Mouse (Mus musculus) lung, adult 2 months (tissue): Measurements from ENCODE around the gene Lrp10. TPM values are rescaled to one million over a fixed set of nuclear protein-coding genes. Genes with fewer than 3 reads are reported as not detected.

ENCODE experiments used
- DNase-seq: peaks from one replicate; pipeline ENCODE4 v3.0.0; 2022
- H3K4me1 ChIP-seq: fragments of 200-500 bp; 2 replicates; pipeline ENCODE4 v1.6.1; 2011; ENCODE audit warnings: low read length; ENCODE audit not compliant: control insufficient read depth, insufficient read depth
- H3K4me3 ChIP-seq: fragments of 200-500 bp; replicated peaks from 2 replicates; pipeline ENCODE3; 2011; ENCODE audit warnings: low read depth, mild to moderate bottlenecking, control low read depth, low read length; ENCODE audit errors: extremely low read depth
- CTCF ChIP-seq: fragments of 200-500 bp; IDR thresholded peaks from 2 replicates; pipeline ENCODE4 v1.5.1; 2011; ENCODE audit warnings: mild to moderate bottlenecking, low read length, control low read depth; ENCODE audit not compliant: insufficient read depth
- POLR2A ChIP-seq: fragments of 200-500 bp; IDR thresholded peaks from 2 replicates; pipeline ENCODE4 v1.6.1; 2011; ENCODE audit warnings: low read depth, mild to moderate bottlenecking, control low read depth, low read length, borderline replicate concordance; ENCODE audit errors: extremely low read depth
- WGBS: fragments of 180-500 bp; shearing (Covaris S2); methylation state at CpG from one replicate; pipeline ENCODE4 v1.1.7; 2018; 5-methylcytosine and 5-hydroxymethylcytosine counted together
- polyA plus RNA-seq: library from polyadenylated mRNA; depleted of rRNA; stranded (reverse); fragments of >200 nt; gene quantifications from 2 replicates; pipeline ENCODE4 v1.2.3, GENCODE M21; 2012

The Lrp10 gene
- polyA plus RNA-seq, 1 experiment = 184 TPM

DNA sequence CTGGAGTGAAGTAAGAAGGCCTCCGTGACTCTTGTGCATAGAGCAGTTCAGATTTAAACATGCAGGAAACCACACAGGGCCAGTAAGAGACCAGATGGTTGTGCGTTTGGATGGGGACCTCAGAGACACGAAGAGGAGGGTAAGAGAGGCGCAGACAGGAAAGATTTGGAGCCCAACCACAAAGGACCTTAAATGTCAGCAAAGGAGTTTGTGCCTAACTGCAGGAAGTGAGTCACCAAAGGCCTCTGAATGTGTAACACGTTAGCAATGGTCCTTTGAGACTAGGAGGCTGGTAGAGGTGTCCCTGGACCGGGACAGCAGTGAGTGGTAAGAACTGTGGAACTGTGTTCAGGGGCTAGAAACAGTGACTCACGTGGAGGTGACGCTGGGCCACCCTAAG, 17.5 kb downstream of the Lrp10 start:
- no peak overlapping the region for H3K4me3 ChIP-seq
- 0 out of 2 replicates have a peak, but pooled peaks cover 2% of the 10 kb centered on the region for H3K4me1 ChIP-seq
- no peak for TF ChIP-seq POLR2A
- 64% methylated on average over 8 of the region's 8 CpGs for WGBS
- DNase-seq = no peak

DNA sequence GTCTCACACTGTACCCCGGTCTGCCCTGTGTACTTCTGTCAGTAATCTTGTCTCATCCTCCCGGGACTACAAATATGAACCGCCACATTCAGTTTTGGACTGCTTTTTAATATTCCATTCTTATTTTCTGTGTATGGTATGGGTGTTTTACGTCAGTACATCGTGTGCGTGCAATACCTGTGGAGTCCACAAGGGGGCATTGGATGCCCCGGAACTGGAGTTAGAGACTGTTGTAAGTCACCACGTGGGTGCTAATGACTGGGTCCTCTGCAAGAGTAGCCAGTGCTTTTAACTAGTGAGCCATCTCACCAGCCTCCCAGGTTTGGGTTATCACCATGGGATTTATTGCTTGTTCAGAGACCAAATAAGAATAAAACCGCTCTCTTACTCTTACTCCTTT, 18.6 kb downstream of the Lrp10 start:
- DNase-seq = no peak
- TF ChIP-seq CTCF (peak; percentile 67), POLR2A (no peak)
- 45% methylated on average over 9 of the region's 9 CpGs for WGBS
- Histone ChIP-seq H3K4me3 (no peak overlapping the region), H3K4me1 (no peaks in the 10 kb centered on the region)

DNA sequence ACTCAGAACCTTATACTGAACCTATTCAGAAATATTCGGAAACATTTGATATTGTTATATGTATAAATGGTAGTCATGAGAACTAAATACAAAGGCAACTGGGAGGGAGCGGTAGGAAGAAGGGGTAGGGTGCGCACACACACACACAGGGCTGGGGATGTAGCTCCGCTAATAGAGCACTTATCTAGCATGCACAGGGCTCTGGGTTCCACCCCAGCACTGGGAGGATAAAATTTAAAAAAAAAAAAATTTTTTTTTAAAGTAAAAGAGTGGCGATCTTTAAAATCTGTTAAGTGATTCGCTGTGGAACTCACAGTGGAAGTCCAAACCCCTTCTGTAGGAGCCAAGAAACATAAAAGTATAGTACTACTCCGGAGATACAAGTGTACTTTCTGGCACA, 22.0 kb downstream of the Lrp10 start:
- H3K4me1 ChIP-seq = no peaks in the 10 kb centered on the region
- H3K4me3 ChIP-seq = no peak overlapping the region
- DNase-seq = no peak
- WGBS = 92% methylated on average over 7 of the region's 7 CpGs
- TF ChIP-seq CTCF (no peak), POLR2A (no peak)

DNA sequence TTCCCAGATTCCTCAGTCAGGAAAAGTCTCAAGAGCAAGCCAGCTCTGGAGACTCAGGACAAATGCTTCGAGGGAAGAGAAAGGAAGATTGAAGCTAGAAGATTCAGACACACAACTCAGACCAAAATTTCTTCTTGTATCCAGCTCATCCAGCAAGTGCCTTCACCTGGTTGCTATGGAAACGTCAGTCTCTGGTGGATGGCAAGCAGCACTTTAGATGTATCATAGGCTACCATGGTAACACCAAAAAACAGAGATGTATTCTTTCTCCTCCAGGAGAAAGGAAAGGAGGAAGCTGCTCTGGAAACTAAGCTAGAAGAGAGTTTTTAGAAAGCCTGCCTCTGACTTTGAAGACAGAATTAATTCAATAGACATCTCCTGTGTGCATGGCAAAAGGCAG, 23.8 kb downstream of the Lrp10 start:
- no peak overlapping the region for H3K4me3 ChIP-seq
- no peaks in the 10 kb centered on the region for H3K4me1 ChIP-seq
- TF ChIP-seq POLR2A (no peak), CTCF (no peak)
- no peak for DNase-seq
- 64% methylated on average over 2 of the region's 2 CpGs for WGBS

DNA sequence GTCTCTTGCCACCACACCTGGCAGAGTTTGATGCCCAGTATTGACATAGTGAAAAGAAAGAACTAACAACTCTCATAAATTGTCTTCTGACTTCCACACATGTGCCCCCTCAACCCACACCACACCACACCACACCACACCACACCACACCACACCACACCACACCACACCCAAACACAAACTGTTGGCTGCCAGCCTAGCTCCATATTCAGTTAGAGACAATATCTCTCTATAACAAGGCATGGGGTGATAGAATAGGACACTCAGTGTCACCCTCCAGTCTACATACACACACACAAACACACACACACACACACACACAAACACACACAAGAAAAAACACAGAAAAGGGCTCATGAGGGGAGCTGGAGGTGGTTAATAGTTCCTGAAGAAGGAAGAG, 24.4 kb downstream of the Lrp10 start:
- Histone ChIP-seq H3K4me3 (no peak overlapping the region), H3K4me1 (no peaks in the 10 kb centered on the region)
- no peak for DNase-seq
- TF ChIP-seq CTCF = no peak
- no peak for TF ChIP-seq POLR2A

DNA sequence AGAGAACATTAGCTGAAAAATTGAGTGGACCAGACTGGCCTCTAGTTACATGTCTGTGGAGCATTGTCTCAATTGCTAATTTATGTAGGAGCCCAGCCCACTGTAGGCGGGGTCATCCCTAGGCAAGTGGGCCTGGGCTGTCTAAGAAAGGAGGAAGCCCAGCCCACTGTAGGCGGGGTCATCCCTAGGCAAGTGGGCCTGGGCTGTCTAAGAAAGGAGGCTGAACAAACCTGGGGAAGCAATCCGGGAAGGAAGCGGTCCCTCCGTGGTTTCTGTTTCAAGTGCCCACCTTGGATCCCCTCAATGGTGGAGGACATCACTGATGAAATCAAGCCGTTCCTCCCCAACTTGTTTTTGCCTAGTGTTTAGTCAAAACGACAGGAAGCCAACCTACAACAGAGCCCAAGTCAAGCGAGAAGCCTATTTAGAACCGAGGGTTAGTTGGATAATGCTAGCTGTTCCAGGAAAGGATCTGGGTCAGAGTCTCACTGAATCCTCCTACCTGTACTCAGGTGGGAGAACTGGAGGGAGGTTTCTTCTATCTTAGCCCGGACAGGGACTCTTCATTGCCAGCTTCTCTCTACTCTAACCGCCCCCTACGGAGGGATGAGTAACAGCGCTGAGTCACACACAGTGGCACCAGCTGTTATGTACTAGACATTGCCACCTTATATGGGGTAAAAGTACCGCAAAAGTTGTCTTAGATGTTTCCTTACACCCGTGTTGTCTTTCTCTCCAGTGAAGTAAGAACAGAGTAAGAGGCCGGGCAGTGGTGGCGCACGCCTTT, 28.6 kb downstream of the Lrp10 start:
- TF ChIP-seq CTCF (no peak), POLR2A (no peak)
- no peak overlapping the region for H3K4me3 ChIP-seq
- no peaks in the 10 kb centered on the region for H3K4me1 ChIP-seq
- 64% methylated on average over 18 of the region's 18 CpGs for WGBS
- DNase-seq = no peak

DNA sequence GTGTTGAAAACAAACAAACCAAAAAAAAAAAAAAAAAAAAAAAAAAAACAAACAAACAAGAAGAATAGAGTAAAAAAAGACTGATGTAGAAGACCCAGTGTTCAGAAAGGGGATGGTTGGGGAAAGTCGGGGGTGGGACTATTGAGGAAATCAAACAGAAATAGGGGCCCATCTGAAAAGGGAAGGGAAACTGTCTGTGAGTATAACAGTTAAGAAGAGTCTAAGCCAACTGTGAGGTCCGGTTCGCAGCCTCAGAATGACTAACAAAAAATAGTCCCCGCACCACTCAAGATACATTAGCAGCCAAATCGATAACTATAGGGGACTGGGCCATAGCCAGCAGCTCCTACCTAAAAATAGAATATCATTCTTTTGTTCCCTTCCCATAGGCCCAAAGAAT, 29.3 kb downstream of the Lrp10 start:
- H3K4me1 ChIP-seq = no peaks in the 10 kb centered on the region
- WGBS = 81% methylated on average over 5 of the region's 5 CpGs
- no peak for TF ChIP-seq POLR2A
- no peak overlapping the region for H3K4me3 ChIP-seq
- no peak for DNase-seq

DNA sequence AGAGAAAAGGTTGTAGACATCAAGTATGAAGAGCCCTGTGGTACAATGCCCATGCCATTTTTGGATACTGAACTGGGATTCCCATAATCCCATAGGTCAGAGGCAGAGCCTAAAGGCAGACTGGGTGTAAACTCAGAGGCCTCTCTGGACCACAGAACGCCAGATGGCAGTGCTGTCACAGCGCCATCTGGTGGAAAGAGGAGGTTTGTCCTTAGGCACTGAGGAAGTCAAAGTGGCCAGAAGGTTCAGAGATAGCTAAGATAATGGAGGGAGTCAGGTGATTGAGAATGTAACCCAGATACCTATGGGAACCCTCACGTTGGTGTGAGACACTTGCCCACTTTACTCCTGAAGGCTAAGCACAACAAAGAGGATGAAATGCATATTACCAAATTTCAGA, 30.3 kb downstream of the Lrp10 start:
- under 1% methylated on average over 3 of the region's 3 CpGs for WGBS
- TF ChIP-seq CTCF (peak; percentile 93), POLR2A (no peak)
- peak; percentile 64 for DNase-seq
- Histone ChIP-seq H3K4me3 (no peak overlapping the region), H3K4me1 (no peaks in the 10 kb centered on the region)

DNA sequence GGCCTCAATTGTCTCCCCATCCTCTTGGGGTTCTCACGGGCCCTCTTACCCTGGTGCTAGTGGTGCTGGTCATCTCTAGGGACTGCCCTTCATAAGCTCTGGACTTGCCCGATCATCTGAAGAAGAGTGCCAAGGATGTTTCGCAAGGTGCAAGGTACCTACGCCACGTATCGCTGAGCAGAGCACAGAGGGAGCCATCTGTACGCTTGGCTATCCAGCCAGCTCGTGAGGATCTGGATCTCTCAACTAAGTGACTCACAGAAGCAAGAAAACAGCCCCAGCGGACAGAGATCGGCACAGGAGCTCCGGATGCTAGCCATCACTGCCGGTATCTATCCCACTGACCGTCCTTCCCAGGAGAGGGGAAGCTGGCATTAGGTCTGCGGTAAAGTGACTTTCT, 32.8 kb downstream of the Lrp10 start:
- Histone ChIP-seq H3K4me3 (no peak overlapping the region), H3K4me1 (no peaks in the 10 kb centered on the region)
- DNase-seq = no peak
- WGBS = 87% methylated on average over 14 of the region's 14 CpGs
- TF ChIP-seq CTCF (no peak), POLR2A (no peak)

DNA sequence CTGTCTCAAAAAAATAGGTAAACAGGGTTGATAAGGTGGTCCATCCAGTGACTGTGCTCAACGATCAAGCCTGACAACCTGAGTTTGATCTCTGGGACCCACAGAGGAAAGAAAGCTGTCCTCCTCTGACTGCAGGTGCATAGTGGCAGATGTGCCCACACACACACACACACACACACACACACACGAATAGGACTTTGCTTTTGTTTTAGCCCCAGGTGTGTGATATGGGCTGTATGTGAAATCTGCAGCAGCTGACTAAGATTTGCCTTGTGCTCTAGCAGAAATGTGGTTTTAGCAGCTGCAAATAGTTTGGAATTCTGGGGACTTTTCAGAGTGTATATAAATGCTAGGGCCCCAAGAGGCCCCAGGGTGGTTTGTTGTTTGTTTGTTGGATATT, 35.4 kb downstream of the Lrp10 start:
- no peak for DNase-seq
- Histone ChIP-seq H3K4me1 (no peaks in the 10 kb centered on the region), H3K4me3 (no peak overlapping the region)
- TF ChIP-seq POLR2A = no peak
- 66% methylated on average over 2 of the region's 2 CpGs for WGBS
